In genomic region chr2:75469958-75470687, GRCm38 (mm10) we compare ENCODE assay signal across 7 mouse cellular contexts.
DNase-seq lines count a peak whose midpoint lies in the region; ATAC-seq and TF ChIP-seq lines count a peak whose summit lies in the region.

No protein-coding gene starts in this region.

- no peak overlapping the region for H3K4me3 ChIP-seq in heart, embryonic 14.5 days (ENCODE audit: control insufficient read depth in 1 of 2, insufficient read depth in 1 of 2, low read depth in 1 of 2, low read length in 2 of 2)
- H3K4me3 ChIP-seq in kidney, postnatal 0 days (replicated peaks; ENCODE audit: low read depth, low read length), result no peak overlapping the region
- no peak overlapping the region for H3K4me3 ChIP-seq in liver, postnatal 0 days (ENCODE audit: low read depth, low read length)
- no peak overlapping the region for H3K4me3 ChIP-seq in neural tube, embryonic 12.5 days

- H3K27ac ChIP-seq in heart, embryonic 14.5 days (replicated peaks in 1 of 2; ENCODE audit: control insufficient read depth in 1 of 2, insufficient read depth in 1 of 2, low read depth in 2 of 2, low read length in 2 of 2), result peak overlapping the region; percentile 25 to 64
- no peak overlapping the region for H3K27ac ChIP-seq in kidney, postnatal 0 days
- H3K27ac ChIP-seq in liver, postnatal 0 days (ENCODE audit: low read depth), result no peak overlapping the region
- H3K27ac ChIP-seq in neural tube, embryonic 12.5 days, result peak overlapping the region; percentile 65

- no peaks in the 10 kb centered on the region for H3K9me3 ChIP-seq in heart, embryonic 14.5 days (ENCODE audit: control insufficient read depth, low read length)
- no peaks in the 10 kb centered on the region for H3K9me3 ChIP-seq in kidney, postnatal 0 days (replicated peaks; ENCODE audit: low read length)
- no peaks in the 10 kb centered on the region for H3K9me3 ChIP-seq in liver, postnatal 0 days (ENCODE audit: low read length)
- H3K9me3 ChIP-seq in neural tube, embryonic 12.5 days, result no peaks in the 10 kb centered on the region

- H3K4me2 ChIP-seq in heart, embryonic 14.5 days (ENCODE audit: low read length), result peak overlapping the region; percentile 42
- H3K4me2 ChIP-seq in kidney, postnatal 0 days (ENCODE audit: low read length), result no peak overlapping the region
- H3K4me2 ChIP-seq in liver, postnatal 0 days (ENCODE audit: low read depth, low read length), result peak overlapping the region; percentile 53
- H3K4me2 ChIP-seq in neural tube, embryonic 12.5 days (replicated peaks), result peak overlapping the region; percentile 26

- peak; percentile 52; the same call in 1 of the 2 replicates for ATAC-seq in erythroid progenitor cell, adult 5-6 weeks (replicated peaks; ENCODE audit: low FRiP score, poor library complexity, severe bottlenecking)
- ATAC-seq in heart, embryonic 14.5 days (ENCODE audit: insufficient number of reproducible peaks, insufficient read depth, low FRiP score, low read depth), result peak; percentile 86
- ATAC-seq in kidney, postnatal 0 days (replicated peaks; ENCODE audit: low FRiP score, low read depth), result no peak
- peak; percentile 61; the same call in 1 of the 2 replicates for ATAC-seq in liver, postnatal 0 days
- peak; percentile 92 for ATAC-seq in neural tube, embryonic 12.5 days (ENCODE audit: low FRiP score, low read depth)

- TF ChIP-seq CTCF in kidney, postnatal 0 days (IDR thresholded peaks at IDR 0.05; ENCODE audit: low read depth), result no peak
- no peak for TF ChIP-seq CTCF in liver, postnatal 0 days (IDR thresholded peaks at IDR 0.05; ENCODE audit: low read depth)

- 24% methylated on average over 15 of the region's 15 CpGs for WGBS in heart, embryonic 14.5 days
- WGBS in kidney, postnatal 0 days, result 40% methylated on average over 15 of the region's 15 CpGs
- 23% methylated on average over 15 of the region's 15 CpGs for WGBS in liver, postnatal 0 days (ENCODE audit: insufficient replicate concordance)
- 21% methylated on average over 15 of the region's 15 CpGs for WGBS in neural tube, embryonic 12.5 days

- TF ChIP-seq EP300 in liver, postnatal 0 days (IDR thresholded peaks at IDR 0.05; ENCODE audit: low read depth), result peak; percentile 78

- DNase-seq in brain, embryonic 18.5 days (ENCODE audit: low read depth, low spot score), result peak; percentile 30
- peak; percentile 55 for DNase-seq in kidney, postnatal 0 days (ENCODE audit: low spot score)
- peak; percentile 38 for DNase-seq in liver, postnatal 0 days
- DNase-seq in thymus, postnatal 36 days, result peak; percentile 79 to 86

- no peak overlapping the region for H3K9ac ChIP-seq in heart, embryonic 14.5 days (ENCODE audit: low read length)
- H3K9ac ChIP-seq in kidney, postnatal 0 days (ENCODE audit: low read depth, low read length), result no peak overlapping the region
- no peak overlapping the region for H3K9ac ChIP-seq in liver, postnatal 0 days (replicated peaks)
- H3K9ac ChIP-seq in neural tube, embryonic 12.5 days, result no peak overlapping the region

- no peaks in the 10 kb centered on the region for H3K36me3 ChIP-seq in heart, embryonic 14.5 days (ENCODE audit: control insufficient read depth, insufficient read depth, low read length)
- H3K36me3 ChIP-seq in kidney, postnatal 0 days (ENCODE audit: insufficient read depth, low read length), result no peaks in the 10 kb centered on the region
- H3K36me3 ChIP-seq in liver, postnatal 0 days (replicated peaks; ENCODE audit: insufficient read depth, low read length), result no peaks in the 10 kb centered on the region
- H3K36me3 ChIP-seq in neural tube, embryonic 12.5 days, result no peaks in the 10 kb centered on the region

- peaks cover 8 to 10% of the 10 kb centered on the region in 2 experiments for H3K4me1 ChIP-seq in heart, embryonic 14.5 days (ENCODE audit: control insufficient read depth in 2 of 2, insufficient read depth in 2 of 2, low read length in 2 of 2)
- no peaks in the 10 kb centered on the region for H3K4me1 ChIP-seq in kidney, postnatal 0 days (replicated peaks; ENCODE audit: insufficient read depth, low read length)
- H3K4me1 ChIP-seq in liver, postnatal 0 days (ENCODE audit: insufficient read depth), result peaks cover 10% of the 10 kb centered on the region
- peaks cover 4% of the 10 kb centered on the region for H3K4me1 ChIP-seq in neural tube, embryonic 12.5 days

- no peaks in the 10 kb centered on the region for H3K27me3 ChIP-seq in heart, embryonic 14.5 days (ENCODE audit: control insufficient read depth, insufficient read depth, low read length)
- no peaks in the 10 kb centered on the region for H3K27me3 ChIP-seq in kidney, postnatal 0 days (ENCODE audit: insufficient read depth, low read length)
- H3K27me3 ChIP-seq in liver, postnatal 0 days (ENCODE audit: insufficient read depth, low read length), result no peaks in the 10 kb centered on the region
- H3K27me3 ChIP-seq in neural tube, embryonic 12.5 days (replicated peaks), result no peaks in the 10 kb centered on the region

Comparison
In these comparisons a context has a peak if more than half of its experiments do, and no peak if none do; other contexts are left out.
1. DNase-seq: peak in every context shown above with its lines; median percentile 82 in thymus, postnatal 36 days; 55 in kidney, postnatal 0 days; 38 in liver, postnatal 0 days; 30 in brain, embryonic 18.5 days.
2. H3K27ac ChIP-seq: peak in heart, embryonic 14.5 days (2 of 2) and neural tube, embryonic 12.5 days (single experiment); none in kidney, postnatal 0 days (single experiment) and liver, postnatal 0 days (single experiment).